Mouse (Mus musculus): ENCODE data around the gene Ermap.

The Ermap gene

GRCm38 (mm10) chr4:119133860-119134259, 56.0 kb downstream of the Ermap start:
- DNase-seq, result no peak

DNA sequence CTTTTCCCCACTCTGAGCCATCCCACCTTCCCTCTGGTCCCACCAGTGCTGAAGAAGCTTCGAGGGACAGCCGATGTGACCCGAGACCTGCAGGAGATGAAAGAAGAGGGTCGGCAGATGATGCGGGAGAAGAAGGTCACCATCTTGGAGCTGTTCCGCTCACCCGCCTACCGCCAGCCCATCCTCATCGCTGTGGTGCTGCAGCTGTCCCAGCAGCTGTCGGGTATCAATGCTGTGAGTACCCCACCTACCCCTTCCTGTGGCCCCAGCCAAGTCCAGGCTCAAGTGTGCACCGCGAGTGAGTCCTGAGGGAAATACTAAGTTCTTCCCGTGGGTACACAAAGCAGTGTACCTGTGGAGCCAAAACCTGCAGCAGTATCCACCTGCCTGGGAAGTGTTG, 56.5 kb downstream of the Ermap start:
- DNase-seq, result no peak

GRCm38 (mm10) chr4:119131189-119131910, 58.5 kb downstream of the Ermap start:
- no peak for DNase-seq

DNA sequence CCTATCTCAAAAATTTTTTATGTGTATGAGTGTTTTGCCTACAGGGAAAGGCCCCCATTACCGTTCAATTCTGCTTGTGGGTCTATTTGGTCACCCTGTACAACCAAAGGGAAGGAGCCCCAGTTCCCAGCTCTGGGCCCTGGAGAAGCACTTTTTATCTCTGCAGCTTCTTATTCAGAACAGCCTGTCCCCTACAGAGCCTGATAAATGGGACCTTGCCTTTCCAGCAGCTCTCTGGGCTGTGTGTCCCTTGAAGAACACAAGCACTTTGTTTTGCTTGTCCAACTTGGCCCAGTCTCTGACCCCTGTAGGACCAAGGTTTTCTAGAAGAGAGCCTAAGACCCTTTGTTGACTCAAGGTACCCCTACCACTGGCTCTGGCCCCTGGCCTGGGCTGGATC, 60.7 kb downstream of the Ermap start:
- DNase-seq, result no peak

- no peak for DNase-seq
Observed at GRCm38 (mm10) chr4:119128547-119128946, 61.3 kb downstream of the Ermap start.

GRCm38 (mm10) chr4:119127229-119127628, 62.6 kb downstream of the Ermap start:
- no peak for DNase-seq

DNA sequence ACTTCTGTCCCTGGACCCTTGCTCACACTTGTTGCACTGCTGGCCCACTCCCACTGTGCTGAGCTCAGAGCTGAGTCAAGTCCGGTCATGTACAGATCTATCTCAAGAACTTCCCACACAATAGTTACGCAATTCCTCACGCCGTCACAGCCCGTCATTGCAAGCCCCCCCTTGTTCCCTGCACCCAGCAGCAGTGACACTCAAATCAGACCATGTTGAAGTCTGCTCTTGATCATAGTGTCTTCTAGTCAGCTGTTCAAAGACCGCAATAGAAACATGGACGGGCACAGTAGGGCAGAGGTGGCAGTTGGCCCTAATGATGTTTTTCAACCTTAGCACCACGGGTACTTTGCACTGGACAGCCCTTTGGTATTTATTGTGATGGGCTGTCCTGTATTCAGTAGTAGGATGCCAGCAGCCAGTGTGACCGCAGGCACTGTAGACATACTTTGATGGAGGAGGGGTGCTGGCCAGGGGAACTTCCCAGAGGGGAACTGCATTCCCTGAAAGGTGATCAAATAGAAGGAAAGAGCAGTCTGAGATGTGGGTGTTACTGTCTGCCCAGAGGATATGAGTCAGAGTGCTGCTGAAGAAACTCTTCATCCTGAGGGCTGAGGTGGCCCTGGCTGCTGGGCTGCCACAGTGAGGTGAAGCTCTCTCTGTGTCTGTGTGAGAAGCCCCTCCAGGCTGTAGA, 64.1 kb downstream of the Ermap start:
- DNase-seq, result no peak
